Mouse (Mus musculus): Measurements from ENCODE around the gene Nrxn3. TPM values are rescaled to one million over a fixed set of nuclear protein-coding genes. Genes with fewer than 3 reads are reported as not detected.

Gene Nrxn3
- polyA plus RNA-seq, 1 experiment = 0.09 TPM

GRCm38 (mm10) chr12:90159911-90160310 lies 1437.2 kb downstream of the Nrxn3 start:
- Histone ChIP-seq H3K36me3 (replicated peaks; ENCODE audit: low read length) (no peaks in the 10 kb centered on the region), H3K4me1 (no peaks in the 10 kb centered on the region), H3K27me3 (replicated peaks) (no peaks in the 10 kb centered on the region), H3K9me3 (no peaks in the 10 kb centered on the region; the same call in 1 of the 2 replicates), H3K4me3 (replicated peaks) (no peak overlapping the region)
- TF ChIP-seq GATA1 (IDR thresholded peaks at IDR 0.05; ENCODE audit: borderline replicate concordance, low read length) = no peak
- no peak for TF ChIP-seq FLI1 (IDR thresholded peaks at IDR 0.05; ENCODE audit: low read length)

- no peaks in the 10 kb centered on the region for H3K27me3 ChIP-seq (replicated peaks)
- no peaks in the 10 kb centered on the region for H3K4me1 ChIP-seq
- TF ChIP-seq GATA1 (IDR thresholded peaks at IDR 0.05; ENCODE audit: borderline replicate concordance, low read length) (no peak), FLI1 (IDR thresholded peaks at IDR 0.05; ENCODE audit: low read length) (no peak)
- no peaks in the 10 kb centered on the region; the same call in 1 of the 2 replicates for H3K9me3 ChIP-seq
- H3K4me3 ChIP-seq (replicated peaks) = no peak overlapping the region
- no peaks in the 10 kb centered on the region for H3K36me3 ChIP-seq (replicated peaks; ENCODE audit: low read length)
These were observed 1443.4 kb downstream of the Nrxn3 start for GRCm38 (mm10) chr12:90166118-90166517.

GRCm38 (mm10) chr12:90181566-90181965 lies 1458.9 kb downstream of the Nrxn3 start:
- H3K4me3 ChIP-seq (replicated peaks) = no peak overlapping the region
- no peaks in the 10 kb centered on the region for H3K4me1 ChIP-seq
- TF ChIP-seq FLI1 (IDR thresholded peaks at IDR 0.05; ENCODE audit: low read length) (no peak), GATA1 (IDR thresholded peaks at IDR 0.05; ENCODE audit: borderline replicate concordance, low read length) (no peak)
- H3K27me3 ChIP-seq (replicated peaks) = no peaks in the 10 kb centered on the region
- H3K36me3 ChIP-seq (replicated peaks; ENCODE audit: low read length) = no peaks in the 10 kb centered on the region
- H3K9me3 ChIP-seq = no peaks in the 10 kb centered on the region

DNA sequence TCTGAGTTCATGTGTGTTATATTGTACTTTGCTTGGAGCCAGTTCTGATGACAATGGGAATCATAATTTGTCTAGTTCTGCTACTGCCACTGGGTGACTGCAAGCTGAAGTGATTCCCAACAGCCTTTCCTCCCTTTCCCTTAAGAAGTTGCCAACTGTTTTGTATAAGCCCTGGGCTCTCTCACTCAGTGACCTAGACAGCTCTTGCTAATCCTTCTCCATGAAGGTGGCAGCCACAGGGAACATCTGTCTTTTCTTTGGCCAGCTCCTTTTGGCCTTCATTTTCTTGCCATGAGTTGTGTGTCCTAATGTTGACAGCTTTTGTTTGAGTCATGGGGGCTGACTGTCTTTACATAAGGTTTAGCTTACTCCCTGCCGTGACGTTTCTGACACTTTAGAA lies 1460.3 kb downstream of the Nrxn3 start:
- TF ChIP-seq GATA1 (IDR thresholded peaks at IDR 0.05; ENCODE audit: borderline replicate concordance, low read length) (no peak), FLI1 (IDR thresholded peaks at IDR 0.05; ENCODE audit: low read length) (no peak)
- Histone ChIP-seq H3K4me1 (no peaks in the 10 kb centered on the region), H3K27me3 (replicated peaks) (no peaks in the 10 kb centered on the region), H3K36me3 (replicated peaks; ENCODE audit: low read length) (no peaks in the 10 kb centered on the region), H3K4me3 (replicated peaks) (no peak overlapping the region), H3K9me3 (no peaks in the 10 kb centered on the region)

GRCm38 (mm10) chr12:90196161-90196560 lies 1473.5 kb downstream of the Nrxn3 start:
- Histone ChIP-seq H3K4me1 (no peaks in the 10 kb centered on the region), H3K36me3 (replicated peaks; ENCODE audit: low read length) (no peaks in the 10 kb centered on the region), H3K27me3 (replicated peaks) (no peaks in the 10 kb centered on the region), H3K4me3 (replicated peaks) (no peak overlapping the region), H3K9me3 (no peaks in the 10 kb centered on the region)
- TF ChIP-seq FLI1 (IDR thresholded peaks at IDR 0.05; ENCODE audit: low read length) (no peak), GATA1 (IDR thresholded peaks at IDR 0.05; ENCODE audit: borderline replicate concordance, low read length) (no peak)

GRCm38 (mm10) chr12:90197994-90198393 lies 1475.3 kb downstream of the Nrxn3 start:
- H3K27me3 ChIP-seq (replicated peaks) = no peaks in the 10 kb centered on the region
- no peaks in the 10 kb centered on the region for H3K9me3 ChIP-seq
- no peak overlapping the region for H3K4me3 ChIP-seq (replicated peaks)
- TF ChIP-seq FLI1 (IDR thresholded peaks at IDR 0.05; ENCODE audit: low read length) = no peak
- no peak for TF ChIP-seq GATA1 (IDR thresholded peaks at IDR 0.05; ENCODE audit: borderline replicate concordance, low read length)
- H3K36me3 ChIP-seq (replicated peaks; ENCODE audit: low read length) = no peaks in the 10 kb centered on the region
- H3K4me1 ChIP-seq = no peaks in the 10 kb centered on the region

DNA sequence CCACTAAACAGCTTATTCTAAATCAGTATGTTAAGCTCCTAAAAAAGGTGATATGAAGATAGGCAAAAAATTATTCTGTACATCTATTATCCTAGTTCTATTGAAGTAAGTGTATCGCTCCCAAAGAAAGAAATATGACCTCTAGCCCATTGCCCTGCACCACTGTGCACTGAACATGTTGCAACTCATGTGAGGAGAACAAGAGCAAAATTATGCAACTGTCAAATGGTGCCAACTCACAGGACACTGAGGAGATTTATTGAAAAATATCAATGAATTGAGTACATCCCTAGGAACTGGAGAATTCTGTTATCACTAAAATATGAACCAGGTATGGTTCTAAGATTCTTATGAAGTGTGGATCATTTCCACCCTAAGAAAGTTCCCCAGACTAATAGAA lies 1479.8 kb downstream of the Nrxn3 start:
- Histone ChIP-seq H3K9me3 (no peaks in the 10 kb centered on the region), H3K4me3 (replicated peaks) (no peak overlapping the region), H3K27me3 (replicated peaks) (no peaks in the 10 kb centered on the region), H3K36me3 (replicated peaks; ENCODE audit: low read length) (no peaks in the 10 kb centered on the region), H3K4me1 (no peaks in the 10 kb centered on the region)
- no peak for TF ChIP-seq FLI1 (IDR thresholded peaks at IDR 0.05; ENCODE audit: low read length)

GRCm38 (mm10) chr12:90211410-90211809 lies 1488.7 kb downstream of the Nrxn3 start:
- 0 out of 2 replicates have a peak, but pooled peaks cover 3% of the 10 kb centered on the region for H3K9me3 ChIP-seq
- no peaks in the 10 kb centered on the region for H3K27me3 ChIP-seq (replicated peaks)
- TF ChIP-seq GATA1 (IDR thresholded peaks at IDR 0.05; ENCODE audit: borderline replicate concordance, low read length) (no peak), FLI1 (IDR thresholded peaks at IDR 0.05; ENCODE audit: low read length) (no peak)
- H3K4me3 ChIP-seq (replicated peaks) = no peak overlapping the region
- no peaks in the 10 kb centered on the region for H3K4me1 ChIP-seq
- H3K36me3 ChIP-seq (replicated peaks; ENCODE audit: low read length) = no peaks in the 10 kb centered on the region

GRCm38 (mm10) chr12:90217060-90217459 lies 1494.4 kb downstream of the Nrxn3 start:
- Histone ChIP-seq H3K4me3 (replicated peaks) (no peak overlapping the region), H3K36me3 (replicated peaks; ENCODE audit: low read length) (no peaks in the 10 kb centered on the region), H3K9me3 (0 out of 2 replicates have a peak, but pooled peaks cover 9% of the 10 kb centered on the region), H3K4me1 (no peaks in the 10 kb centered on the region), H3K27me3 (replicated peaks) (no peaks in the 10 kb centered on the region)
- TF ChIP-seq GATA1 (IDR thresholded peaks at IDR 0.05; ENCODE audit: borderline replicate concordance, low read length) (no peak), FLI1 (IDR thresholded peaks at IDR 0.05; ENCODE audit: low read length) (no peak)

DNA sequence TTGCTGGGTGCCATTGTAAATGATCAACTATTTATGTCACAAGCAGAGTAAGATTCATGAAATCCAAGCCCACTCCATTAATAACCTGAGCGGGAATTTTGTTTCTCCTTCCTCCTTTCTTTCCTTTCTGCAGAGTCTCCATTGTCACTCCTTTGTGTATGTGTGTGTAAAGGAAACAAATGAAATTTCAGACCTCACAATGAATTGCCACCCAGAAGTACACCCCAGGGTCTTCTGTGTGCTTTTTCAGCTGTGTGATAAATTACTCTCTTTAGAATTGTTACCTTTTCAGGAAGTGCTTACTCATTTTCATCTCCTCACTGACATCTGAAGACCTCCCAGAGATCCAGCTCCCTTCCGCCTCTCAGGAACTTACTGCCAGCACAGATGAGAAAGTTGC lies 1506.4 kb downstream of the Nrxn3 start:
- Histone ChIP-seq H3K36me3 (replicated peaks; ENCODE audit: low read length) (no peaks in the 10 kb centered on the region), H3K27me3 (replicated peaks) (no peaks in the 10 kb centered on the region), H3K9me3 (no peaks in the 10 kb centered on the region), H3K4me3 (replicated peaks) (no peak overlapping the region), H3K4me1 (no peaks in the 10 kb centered on the region)
- TF ChIP-seq GATA1 (IDR thresholded peaks at IDR 0.05; ENCODE audit: borderline replicate concordance, low read length) = no peak
- no peak for TF ChIP-seq FLI1 (IDR thresholded peaks at IDR 0.05; ENCODE audit: low read length)

DNA sequence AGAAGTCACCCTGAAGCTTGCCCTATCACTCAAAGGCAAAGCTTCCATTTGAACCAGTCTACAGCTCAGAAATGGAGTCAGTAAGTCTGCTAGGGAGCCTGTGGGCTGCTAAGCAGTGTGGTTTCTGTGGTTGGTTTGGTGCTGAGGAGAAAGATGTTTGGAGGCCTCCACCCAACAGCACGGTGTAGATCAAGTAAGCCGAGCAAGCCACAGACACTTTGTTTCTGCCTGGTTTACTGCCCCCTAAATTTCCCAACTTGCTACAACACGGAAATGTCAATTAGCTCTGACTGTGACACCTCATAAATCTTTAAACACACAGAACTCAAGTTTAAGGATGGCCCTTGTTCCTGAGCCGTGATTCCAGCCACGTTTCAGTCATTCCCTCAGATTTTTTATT lies 1513.4 kb downstream of the Nrxn3 start:
- H3K4me1 ChIP-seq = no peaks in the 10 kb centered on the region
- H3K4me3 ChIP-seq (replicated peaks) = no peak overlapping the region
- no peak for TF ChIP-seq GATA1 (IDR thresholded peaks at IDR 0.05; ENCODE audit: borderline replicate concordance, low read length)
- TF ChIP-seq FLI1 (IDR thresholded peaks at IDR 0.05; ENCODE audit: low read length) = no peak
- no peaks in the 10 kb centered on the region for H3K36me3 ChIP-seq (replicated peaks; ENCODE audit: low read length)
- H3K27me3 ChIP-seq (replicated peaks) = no peaks in the 10 kb centered on the region
- H3K9me3 ChIP-seq = no peaks in the 10 kb centered on the region
